Mouse (Mus musculus) intestine, embryonic 16.5 days (tissue): Measurements from ENCODE around the gene Akap11. TPM values are rescaled to one million over a fixed set of nuclear protein-coding genes. Genes with fewer than 3 reads are reported as not detected.
A peak's percentile ranks its signal among the peaks of the same experiment; 100 is the strongest.

ENCODE experiments used
- ATAC-seq: fragments of 200-750 bp; cut with Nextera tagmentation; 2 replicates; pipeline ENCODE4 v1.8.0; 2017; ENCODE audit warnings: moderate TSS enrichment, moderate library complexity
- H3K27ac ChIP-seq: fragments of 300-500 bp; sonication (generic); 2 replicates; pipeline ENCODE4 v1.5.1; 2014; ENCODE audit warnings: mild to moderate bottlenecking, low read length
- H3K27me3 ChIP-seq: fragments of 300-500 bp; sonication (generic); replicated peaks from 2 replicates; pipeline ENCODE4 v1.6.1; 2014; ENCODE audit warnings: low read length, control low read depth, mixed read lengths; ENCODE audit not compliant: control insufficient read depth, insufficient read depth
- H3K36me3 ChIP-seq: fragments of 300-500 bp; sonication (generic); 2 replicates; pipeline ENCODE4 v1.6.1; 2014; ENCODE audit warnings: low read length, control low read depth; ENCODE audit not compliant: control insufficient read depth, insufficient read depth
- H3K4me1 ChIP-seq: fragments of 300-500 bp; sonication (generic); 2 replicates; pipeline ENCODE4 v1.6.1; 2014; ENCODE audit warnings: low read length, control low read depth, mixed read lengths; ENCODE audit not compliant: control insufficient read depth, insufficient read depth
- H3K4me2 ChIP-seq: fragments of 300-500 bp; sonication (generic); 2 replicates; pipeline ENCODE4 v1.6.1; 2014; ENCODE audit warnings: low read depth, low read length, control low read depth
- H3K4me3 ChIP-seq: fragments of 300-500 bp; sonication (generic); 2 replicates; pipeline ENCODE4 v1.5.1; 2014; ENCODE audit warnings: mild to moderate bottlenecking, low read length
- H3K9ac ChIP-seq: fragments of 300-500 bp; sonication (generic); 2 replicates; pipeline ENCODE4 v1.6.1; 2014; ENCODE audit warnings: low read depth, low read length
- H3K9me3 ChIP-seq: fragments of 300-500 bp; sonication (generic); 2 replicates; pipeline ENCODE4 v1.6.1; 2016; ENCODE audit warnings: low read length, control low read depth; ENCODE audit not compliant: control insufficient read depth
- WGBS: fragments of 180-500 bp; shearing (Covaris S2); extraction: QIAGEN DNeasy Blood & Tissue Kit; methylation state at CpG from one replicate; pipeline ENCODE4 v1.1.7; 2014; 5-methylcytosine and 5-hydroxymethylcytosine counted together
- polyA plus RNA-seq: library from polyadenylated mRNA; unstranded; fragments of >200 nt; fragmentation: Nextera tagmentation; extraction: Ambion mirVana; gene quantifications from 2 replicates; pipeline ENCODE4 v1.2.1, GENCODE M21; 2015

The Akap11 gene
- polyA plus RNA-seq, 1 experiment from 2014 or later = 12.1 TPM

DNA sequence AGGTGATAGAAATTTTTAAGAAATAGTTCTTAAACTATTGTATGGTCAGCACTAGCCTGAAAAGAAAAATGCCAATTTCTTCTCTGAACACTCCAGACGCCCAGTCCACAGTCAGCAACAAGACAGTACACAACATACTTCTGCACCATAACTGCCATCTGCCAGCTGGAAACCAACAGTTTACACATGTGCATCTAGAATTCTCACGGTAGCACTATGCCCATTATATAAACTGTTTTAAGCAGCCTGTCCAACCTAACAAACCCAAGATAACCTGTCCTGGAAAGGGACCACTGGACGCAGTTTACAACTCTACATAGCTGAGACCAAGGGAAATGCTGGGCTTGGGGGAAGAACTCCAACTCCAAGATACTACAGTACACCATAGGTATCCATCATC is 2.9 kb downstream of the Akap11 start:
- H3K4me3 ChIP-seq = no peak overlapping the region
- no peak for ATAC-seq
- 75% methylated on average over 3 of the region's 3 CpGs for WGBS
- no peaks in the 10 kb centered on the region for H3K27me3 ChIP-seq
- H3K4me1 ChIP-seq = peaks cover 21% of the 10 kb centered on the region
- no peaks in the 10 kb centered on the region for H3K9me3 ChIP-seq
- H3K36me3 ChIP-seq = no peaks in the 10 kb centered on the region
- H3K27ac ChIP-seq = no peak overlapping the region
- H3K9ac ChIP-seq = no peak overlapping the region
- no peak overlapping the region for H3K4me2 ChIP-seq

DNA sequence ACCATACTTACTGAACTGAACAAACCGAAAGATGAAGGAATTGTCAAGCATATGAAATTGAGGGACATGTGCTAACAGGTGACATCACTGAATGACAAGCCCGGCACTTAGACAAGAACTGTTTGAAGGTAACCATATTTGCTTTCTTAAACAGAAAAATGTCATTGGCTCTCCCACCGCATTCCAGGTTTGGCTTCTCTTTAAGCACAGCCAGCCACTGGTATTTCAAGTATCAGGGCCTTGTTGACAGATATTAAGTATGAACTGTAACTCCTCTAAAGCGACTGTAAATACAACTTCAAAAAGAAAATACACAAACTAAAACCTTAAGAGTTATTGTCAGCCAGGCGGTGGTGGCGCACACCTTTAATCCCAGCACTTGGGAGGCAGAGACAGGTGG is 4.3 kb downstream of the Akap11 start:
- no peaks in the 10 kb centered on the region for H3K36me3 ChIP-seq
- no peak overlapping the region for H3K4me3 ChIP-seq
- no peak overlapping the region for H3K4me2 ChIP-seq
- WGBS = 73% methylated on average over 6 of the region's 6 CpGs
- no peak for ATAC-seq
- no peak overlapping the region for H3K9ac ChIP-seq
- H3K27me3 ChIP-seq = no peaks in the 10 kb centered on the region
- no peak overlapping the region for H3K27ac ChIP-seq
- H3K9me3 ChIP-seq = no peaks in the 10 kb centered on the region
- H3K4me1 ChIP-seq = peaks cover 24% of the 10 kb centered on the region

DNA sequence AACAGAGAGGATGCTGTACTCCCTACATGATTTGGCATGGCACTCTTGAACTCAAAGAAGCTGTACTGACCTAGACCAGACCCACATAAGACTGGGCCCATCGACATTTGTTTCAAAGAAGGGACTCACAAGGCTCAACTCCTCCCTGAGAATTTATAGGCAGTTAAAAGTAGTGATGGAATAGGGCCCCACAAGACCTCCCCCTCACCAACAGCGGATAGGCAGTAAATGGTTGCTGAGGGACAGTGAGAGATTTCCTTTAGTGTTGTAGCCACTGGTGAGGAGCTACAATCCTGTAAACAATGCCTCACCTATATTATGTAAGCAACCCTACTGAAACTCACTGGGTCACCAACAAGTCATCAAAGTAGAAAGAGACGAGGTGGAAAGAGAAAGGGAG is 6.4 kb downstream of the Akap11 start:
- no peak for ATAC-seq
- Histone ChIP-seq H3K9ac (no peak overlapping the region), H3K27me3 (no peaks in the 10 kb centered on the region), H3K4me3 (no peak overlapping the region), H3K27ac (no peak overlapping the region), H3K4me1 (peaks cover 30% of the 10 kb centered on the region), H3K9me3 (no peaks in the 10 kb centered on the region), H3K4me2 (no peak overlapping the region), H3K36me3 (no peaks in the 10 kb centered on the region)
- WGBS = 71% methylated on average over 3 of the region's 3 CpGs

DNA sequence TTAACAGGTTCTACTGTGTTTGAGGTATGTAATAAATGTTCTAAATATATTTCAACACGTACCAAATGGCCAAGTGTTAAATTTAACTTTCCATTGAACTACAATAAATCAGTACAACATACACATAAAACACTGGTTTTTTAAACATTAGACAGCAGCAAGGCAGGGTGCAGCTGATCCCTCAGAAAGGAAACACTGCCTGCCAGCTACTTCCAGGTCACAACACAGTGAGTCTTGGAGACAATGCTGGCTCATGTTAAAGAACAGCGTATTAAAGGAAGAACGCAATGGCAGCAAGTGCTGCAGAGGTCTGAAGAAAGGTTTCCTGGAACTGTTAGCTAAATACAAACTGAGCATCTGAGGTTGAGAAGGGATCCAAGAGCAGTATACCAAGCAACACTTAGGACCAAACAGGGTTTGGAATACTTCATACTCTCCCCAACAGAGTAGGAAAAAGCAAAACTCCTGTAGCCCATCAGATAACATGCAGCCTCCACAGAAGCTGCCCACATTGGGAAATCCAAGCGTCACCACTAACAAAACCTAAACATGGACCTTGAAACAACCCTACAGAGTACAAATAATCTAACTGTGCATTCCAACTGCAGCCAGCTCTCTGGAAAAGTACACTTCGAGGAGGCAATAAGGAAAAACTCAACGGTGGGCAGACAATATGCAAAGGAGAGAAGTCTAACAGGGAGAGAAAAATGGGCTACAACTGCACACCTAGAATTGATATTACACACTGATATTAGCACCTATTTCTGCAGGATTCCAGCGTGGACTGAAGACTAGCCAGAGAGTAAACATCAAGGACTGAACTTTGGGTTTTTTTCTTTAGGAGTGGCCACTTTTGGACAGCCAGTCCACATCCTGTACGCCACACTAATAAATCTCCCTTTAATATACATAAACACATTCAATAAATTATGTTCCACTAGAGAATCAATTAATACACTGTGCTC is 7.9 kb downstream of the Akap11 start:
- Histone ChIP-seq H3K4me1 (peaks cover 32% of the 10 kb centered on the region), H3K4me3 (no peak overlapping the region), H3K27me3 (no peaks in the 10 kb centered on the region), H3K27ac (peak overlapping the region; percentile 73; the same call in 1 of the 2 replicates), H3K4me2 (0 out of 2 replicates have a peak overlapping the region, but pooled peaks have one; percentile 19), H3K9ac (0 out of 2 replicates have a peak overlapping the region, but pooled peaks have one; percentile 14), H3K9me3 (no peaks in the 10 kb centered on the region), H3K36me3 (no peaks in the 10 kb centered on the region)
- ATAC-seq = 0 out of 2 replicates have a peak, but pooled peaks have one; percentile 15
- 36% methylated on average over 8 of the region's 8 CpGs for WGBS

- 45% methylated on average over 6 of the region's 6 CpGs for WGBS
- Histone ChIP-seq H3K4me3 (peak overlapping the region; percentile 14; the same call in 1 of the 2 replicates), H3K9ac (peak overlapping the region; percentile 10; the same call in 1 of the 2 replicates), H3K27ac (peak overlapping the region; percentile 76), H3K36me3 (no peaks in the 10 kb centered on the region), H3K4me1 (peaks cover 32% of the 10 kb centered on the region), H3K27me3 (no peaks in the 10 kb centered on the region), H3K9me3 (no peaks in the 10 kb centered on the region), H3K4me2 (peak overlapping the region; percentile 47)
- no peak for ATAC-seq
Measured at GRCm38 (mm10) chr14:78526907-78527306, 9.7 kb downstream of the Akap11 start.

GRCm38 (mm10) chr14:78526475-78526874 is 10.1 kb downstream of the Akap11 start:
- Histone ChIP-seq H3K36me3 (no peaks in the 10 kb centered on the region), H3K4me3 (peak overlapping the region; percentile 14; the same call in 1 of the 2 replicates), H3K4me2 (peak overlapping the region; percentile 47), H3K9me3 (no peaks in the 10 kb centered on the region), H3K9ac (no peak overlapping the region), H3K27me3 (no peaks in the 10 kb centered on the region), H3K4me1 (peaks cover 32% of the 10 kb centered on the region), H3K27ac (peak overlapping the region; percentile 86)
- ATAC-seq = peak; percentile 91
- WGBS = 26% methylated on average over 3 of the region's 3 CpGs

DNA sequence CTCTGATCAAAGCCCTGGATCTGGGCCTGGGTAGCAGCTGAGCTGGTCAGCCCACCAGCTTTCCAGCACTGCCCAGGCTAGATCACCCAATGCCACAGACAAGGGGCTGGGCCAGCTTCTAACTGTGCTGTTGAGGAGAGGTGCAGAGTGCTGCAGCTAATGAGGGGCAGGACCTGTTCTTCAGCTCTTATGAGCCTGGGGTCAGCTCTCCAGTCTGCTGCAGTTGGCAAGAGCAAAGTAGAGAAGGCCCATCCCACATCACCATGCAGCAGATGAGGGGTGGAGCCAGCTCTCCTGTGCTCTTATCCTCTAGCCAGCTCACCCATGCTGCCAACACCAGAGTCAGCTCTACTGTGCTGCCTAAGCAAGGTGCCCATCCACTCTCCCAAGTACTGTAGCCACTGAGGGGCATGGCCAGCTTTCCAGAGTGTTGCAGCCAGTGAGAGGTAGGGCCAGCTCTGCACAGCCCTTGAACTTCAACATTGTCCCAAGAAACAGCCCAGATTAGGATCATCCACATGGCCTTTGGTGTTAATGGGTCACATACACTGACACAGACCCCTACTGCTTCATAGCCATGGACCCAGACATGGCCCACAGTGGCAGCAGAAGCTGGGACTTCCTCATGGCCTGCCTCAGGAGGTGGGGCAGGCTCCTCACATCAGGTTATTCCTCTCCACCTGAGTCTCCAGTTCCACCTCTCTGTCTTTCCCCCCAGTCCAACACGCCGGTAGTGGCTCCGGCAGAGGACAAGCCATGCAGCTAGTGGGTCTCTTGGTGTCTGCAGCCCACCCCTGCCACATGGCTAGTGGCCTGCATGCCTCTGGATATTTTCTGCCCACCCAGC is 10.8 kb downstream of the Akap11 start:
- H3K9me3 ChIP-seq = no peaks in the 10 kb centered on the region
- peak overlapping the region; percentile 86 for H3K27ac ChIP-seq
- WGBS = 50% methylated on average over 3 of the region's 3 CpGs
- no peaks in the 10 kb centered on the region for H3K27me3 ChIP-seq
- H3K4me3 ChIP-seq = no peak overlapping the region
- H3K4me2 ChIP-seq = peak overlapping the region; percentile 18
- H3K9ac ChIP-seq = no peak overlapping the region
- peak; percentile 77 for ATAC-seq
- H3K4me1 ChIP-seq = peaks cover 32% of the 10 kb centered on the region
- no peaks in the 10 kb centered on the region for H3K36me3 ChIP-seq

GRCm38 (mm10) chr14:78525059-78525458 is 11.5 kb downstream of the Akap11 start:
- Histone ChIP-seq H3K36me3 (no peaks in the 10 kb centered on the region), H3K4me1 (peaks cover 32% of the 10 kb centered on the region), H3K4me2 (no peak overlapping the region), H3K27me3 (no peaks in the 10 kb centered on the region), H3K27ac (0 out of 2 replicates have a peak overlapping the region, but pooled peaks have one; percentile 86), H3K4me3 (no peak overlapping the region), H3K9ac (no peak overlapping the region), H3K9me3 (no peaks in the 10 kb centered on the region)
- ATAC-seq = no peak
- 89% methylated on average over 2 of the region's 2 CpGs for WGBS

DNA sequence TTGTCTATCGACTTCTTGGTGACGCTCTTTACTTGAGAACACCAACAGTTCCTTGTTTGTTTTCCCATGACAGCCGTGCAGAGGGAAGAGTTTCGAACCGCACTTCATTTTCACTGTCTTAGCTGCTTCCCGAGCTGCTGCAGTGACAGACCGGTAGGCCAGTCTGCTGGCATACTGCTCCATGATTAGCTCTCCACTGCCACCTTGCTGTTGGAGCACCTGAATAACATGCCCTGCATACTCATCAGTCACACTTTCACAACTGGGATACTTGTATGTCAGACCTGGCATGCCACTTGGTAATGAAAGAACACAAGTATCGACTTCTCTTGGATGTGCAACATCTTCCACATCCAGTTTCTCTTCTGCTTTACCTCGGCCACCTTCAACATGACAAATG is 25.9 kb downstream of the Akap11 start:
- no peaks in the 10 kb centered on the region for H3K9me3 ChIP-seq
- ATAC-seq = no peak
- WGBS = 85% methylated on average over 9 of the region's 9 CpGs
- H3K4me1 ChIP-seq = no peaks in the 10 kb centered on the region
- no peak overlapping the region for H3K4me3 ChIP-seq
- H3K27ac ChIP-seq = no peak overlapping the region
- peaks cover 16% of the 10 kb centered on the region for H3K36me3 ChIP-seq
- H3K4me2 ChIP-seq = no peak overlapping the region
- H3K27me3 ChIP-seq = no peaks in the 10 kb centered on the region
- no peak overlapping the region for H3K9ac ChIP-seq
